Mouse (Mus musculus): Measurements from ENCODE around the gene Serinc4. TPM values are rescaled to one million over a fixed set of nuclear protein-coding genes. Genes with fewer than 3 reads are reported as not detected.

Gene Serinc4
- polyA plus RNA-seq, 1 experiment from 2014 or later, result 0.11 TPM

DNA sequence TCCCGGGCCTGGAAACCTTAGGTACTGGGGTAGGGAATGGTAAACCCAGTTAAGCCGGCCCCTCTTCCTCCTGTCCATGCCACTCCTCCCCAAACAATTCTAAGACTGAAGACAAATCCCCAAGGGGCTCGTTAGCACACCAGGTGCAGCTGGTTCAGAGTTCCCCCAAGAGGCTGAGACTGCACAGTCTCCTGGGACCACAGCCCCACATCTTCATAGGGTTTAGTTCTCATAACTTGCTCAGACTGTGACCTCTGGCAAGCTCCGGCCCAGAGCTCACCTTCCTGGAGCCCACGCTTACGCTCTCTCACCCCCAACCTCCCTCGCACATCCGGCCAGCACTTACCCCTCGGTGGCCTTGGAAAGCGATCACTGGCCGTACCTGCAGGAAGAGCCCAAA, 14.8 kb downstream of the Serinc4 start:
- H3K9me3 ChIP-seq (ENCODE audit: control insufficient read depth, low read length), result no peaks in the 10 kb centered on the region
- H3K27ac ChIP-seq (ENCODE audit: low read length), result no peak overlapping the region
- ATAC-seq (ENCODE audit: low read depth), result peak; percentile 16; the same call in 1 of the 2 replicates
- 7% methylated on average over 11 of the region's 11 CpGs for WGBS
- H3K4me2 ChIP-seq (ENCODE audit: low read depth, low read length), result peak overlapping the region; percentile 90
- peaks cover 3% of the 10 kb centered on the region; the same call in 1 of the 2 replicates for H3K27me3 ChIP-seq (ENCODE audit: control insufficient read depth, insufficient read depth, low read depth, low read length)
- H3K4me3 ChIP-seq (ENCODE audit: low read length), result peak overlapping the region; percentile 59
- peaks cover 14% of the 10 kb centered on the region for H3K36me3 ChIP-seq (ENCODE audit: control insufficient read depth, insufficient read depth, low read length)
- peak overlapping the region; percentile 60 for H3K9ac ChIP-seq (ENCODE audit: low read length)
- peaks cover 15% of the 10 kb centered on the region for H3K4me1 ChIP-seq (replicated peaks; ENCODE audit: control insufficient read depth, insufficient read depth, low read length)

- WGBS, result 51% methylated on average over 5 of the region's 5 CpGs
- no peak overlapping the region for H3K9ac ChIP-seq (ENCODE audit: low read length)
- H3K27me3 ChIP-seq (ENCODE audit: control insufficient read depth, insufficient read depth, low read depth, low read length), result peaks cover 3% of the 10 kb centered on the region; the same call in 1 of the 2 replicates
- no peak overlapping the region for H3K4me3 ChIP-seq (ENCODE audit: low read length)
- H3K9me3 ChIP-seq (ENCODE audit: control insufficient read depth, low read length), result no peaks in the 10 kb centered on the region
- H3K27ac ChIP-seq (ENCODE audit: low read length), result no peak overlapping the region
- peaks cover 15% of the 10 kb centered on the region for H3K4me1 ChIP-seq (replicated peaks; ENCODE audit: control insufficient read depth, insufficient read depth, low read length)
- H3K36me3 ChIP-seq (ENCODE audit: control insufficient read depth, insufficient read depth, low read length), result peaks cover 16% of the 10 kb centered on the region
- no peak for ATAC-seq (ENCODE audit: low read depth)
- H3K4me2 ChIP-seq (ENCODE audit: low read depth, low read length), result no peak overlapping the region
Measured at GRCm38 (mm10) chr2:121440834-121441605, 15.6 kb downstream of the Serinc4 start.

DNA sequence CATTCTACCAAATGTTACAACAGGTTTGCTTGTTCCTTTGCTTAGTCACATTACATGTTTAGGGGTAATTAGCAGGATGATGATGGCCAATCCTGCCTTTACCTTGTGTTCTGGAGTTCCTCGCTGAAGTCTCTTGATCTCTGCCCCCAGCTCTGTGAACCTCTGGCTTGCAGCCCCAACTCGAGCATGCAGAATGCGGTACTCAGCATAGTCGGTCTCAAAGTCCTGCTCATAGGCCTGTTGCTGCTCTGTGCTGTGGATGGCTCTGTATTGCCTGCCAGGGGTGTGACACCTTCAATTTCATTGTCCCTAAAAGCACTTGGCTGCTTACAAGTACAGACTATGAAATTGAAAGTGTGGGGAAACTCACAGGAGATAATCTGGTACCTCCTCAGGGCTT, 16.8 kb downstream of the Serinc4 start:
- Histone ChIP-seq H3K36me3 (ENCODE audit: control insufficient read depth, insufficient read depth, low read length) (peaks cover 27% of the 10 kb centered on the region), H3K9me3 (ENCODE audit: control insufficient read depth, low read length) (no peaks in the 10 kb centered on the region), H3K4me1 (replicated peaks; ENCODE audit: control insufficient read depth, insufficient read depth, low read length) (peaks cover 15% of the 10 kb centered on the region), H3K9ac (ENCODE audit: low read length) (no peak overlapping the region), H3K27ac (ENCODE audit: low read length) (no peak overlapping the region), H3K4me2 (ENCODE audit: low read depth, low read length) (no peak overlapping the region), H3K4me3 (ENCODE audit: low read length) (no peak overlapping the region), H3K27me3 (ENCODE audit: control insufficient read depth, insufficient read depth, low read depth, low read length) (peaks cover 3% of the 10 kb centered on the region; the same call in 1 of the 2 replicates)
- ATAC-seq (ENCODE audit: low read depth), result no peak
- WGBS, result 59% methylated on average over 4 of the region's 4 CpGs

GRCm38 (mm10) chr2:121434854-121435253, 21.7 kb downstream of the Serinc4 start:
- no peak overlapping the region for H3K27ac ChIP-seq (ENCODE audit: low read length)
- H3K4me2 ChIP-seq (ENCODE audit: low read depth, low read length), result no peak overlapping the region
- peaks cover 63% of the 10 kb centered on the region for H3K36me3 ChIP-seq (ENCODE audit: control insufficient read depth, insufficient read depth, low read length)
- no peaks in the 10 kb centered on the region for H3K9me3 ChIP-seq (ENCODE audit: control insufficient read depth, low read length)
- WGBS, result 89% methylated on average over 1 of the region's 1 CpGs
- no peaks in the 10 kb centered on the region for H3K27me3 ChIP-seq (ENCODE audit: control insufficient read depth, insufficient read depth, low read depth, low read length)
- H3K9ac ChIP-seq (ENCODE audit: low read length), result no peak overlapping the region
- H3K4me3 ChIP-seq (ENCODE audit: low read length), result no peak overlapping the region
- no peak for ATAC-seq (ENCODE audit: low read depth)
- no peaks in the 10 kb centered on the region for H3K4me1 ChIP-seq (replicated peaks; ENCODE audit: control insufficient read depth, insufficient read depth, low read length)

- Histone ChIP-seq H3K36me3 (ENCODE audit: control insufficient read depth, insufficient read depth, low read length) (peaks cover 51% of the 10 kb centered on the region), H3K4me3 (ENCODE audit: low read length) (no peak overlapping the region), H3K4me2 (ENCODE audit: low read depth, low read length) (no peak overlapping the region), H3K9ac (ENCODE audit: low read length) (no peak overlapping the region), H3K27me3 (ENCODE audit: control insufficient read depth, insufficient read depth, low read depth, low read length) (no peaks in the 10 kb centered on the region), H3K4me1 (replicated peaks; ENCODE audit: control insufficient read depth, insufficient read depth, low read length) (no peaks in the 10 kb centered on the region), H3K9me3 (ENCODE audit: control insufficient read depth, low read length) (no peaks in the 10 kb centered on the region), H3K27ac (ENCODE audit: low read length) (no peak overlapping the region)
- ATAC-seq (ENCODE audit: low read depth), result no peak
- WGBS, result 89% methylated on average over 2 of the region's 2 CpGs
Measured at GRCm38 (mm10) chr2:121425890-121426289, 30.7 kb downstream of the Serinc4 start.

DNA sequence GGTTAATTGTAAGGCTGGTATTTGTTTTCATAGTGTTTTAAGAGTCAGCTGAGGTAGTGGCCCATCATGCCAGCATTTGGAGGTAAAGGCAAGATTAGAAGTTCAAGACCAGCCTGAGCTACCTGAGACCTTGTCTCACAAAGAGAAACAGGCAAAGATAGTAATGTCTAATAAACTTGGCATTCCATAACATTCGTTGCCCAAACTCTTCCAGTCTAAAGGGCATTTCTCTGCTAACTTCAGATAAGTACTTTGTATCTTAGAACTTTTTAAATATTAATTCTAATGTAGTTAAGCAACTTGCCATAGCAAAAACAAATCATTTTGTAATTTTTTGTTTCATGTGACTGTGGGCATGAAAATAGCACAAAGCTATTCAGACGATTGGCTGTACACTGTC, 33.4 kb downstream of the Serinc4 start:
- Histone ChIP-seq H3K4me1 (replicated peaks; ENCODE audit: control insufficient read depth, insufficient read depth, low read length) (peaks cover 2% of the 10 kb centered on the region; the same call in 1 of the 2 replicates), H3K4me2 (ENCODE audit: low read depth, low read length) (no peak overlapping the region), H3K36me3 (ENCODE audit: control insufficient read depth, insufficient read depth, low read length) (peaks cover 37% of the 10 kb centered on the region), H3K9me3 (ENCODE audit: control insufficient read depth, low read length) (no peaks in the 10 kb centered on the region), H3K9ac (ENCODE audit: low read length) (no peak overlapping the region), H3K27me3 (ENCODE audit: control insufficient read depth, insufficient read depth, low read depth, low read length) (no peaks in the 10 kb centered on the region), H3K27ac (ENCODE audit: low read length) (no peak overlapping the region), H3K4me3 (ENCODE audit: low read length) (no peak overlapping the region)
- ATAC-seq (ENCODE audit: low read depth), result no peak
- WGBS, result 88% methylated on average over 2 of the region's 2 CpGs

DNA sequence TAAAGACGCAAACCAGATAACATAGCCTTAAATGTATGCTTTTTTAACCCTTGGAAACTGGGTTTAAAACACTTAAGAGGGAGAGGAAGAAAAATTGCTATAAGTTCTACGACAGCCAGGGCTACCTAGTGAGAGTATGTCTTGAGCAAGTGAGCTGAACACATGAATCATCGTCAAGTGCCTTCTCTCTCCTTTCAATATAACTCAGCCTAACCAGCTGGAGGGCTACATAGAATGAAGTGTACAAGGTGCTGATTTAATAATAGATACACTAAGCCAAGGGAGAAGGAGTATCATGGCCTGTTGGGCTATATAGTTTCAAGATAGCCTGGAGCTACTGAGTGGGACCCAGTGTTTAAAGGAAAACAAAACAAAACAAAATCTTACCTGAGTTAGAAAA, 38.1 kb downstream of the Serinc4 start:
- ATAC-seq (ENCODE audit: low read depth), result no peak
- no peak overlapping the region for H3K9ac ChIP-seq (ENCODE audit: low read length)
- H3K36me3 ChIP-seq (ENCODE audit: control insufficient read depth, insufficient read depth, low read length), result peaks cover 22% of the 10 kb centered on the region
- no peaks in the 10 kb centered on the region for H3K27me3 ChIP-seq (ENCODE audit: control insufficient read depth, insufficient read depth, low read depth, low read length)
- no peak overlapping the region for H3K4me3 ChIP-seq (ENCODE audit: low read length)
- H3K4me2 ChIP-seq (ENCODE audit: low read depth, low read length), result no peak overlapping the region
- 81% methylated on average over 3 of the region's 3 CpGs for WGBS
- no peak overlapping the region for H3K27ac ChIP-seq (ENCODE audit: low read length)
- no peaks in the 10 kb centered on the region for H3K9me3 ChIP-seq (ENCODE audit: control insufficient read depth, low read length)
- peaks cover 16% of the 10 kb centered on the region for H3K4me1 ChIP-seq (replicated peaks; ENCODE audit: control insufficient read depth, insufficient read depth, low read length)

GRCm38 (mm10) chr2:121416356-121416755, 40.2 kb downstream of the Serinc4 start:
- H3K27ac ChIP-seq (ENCODE audit: low read length), result no peak overlapping the region
- H3K4me3 ChIP-seq (ENCODE audit: low read length), result no peak overlapping the region
- no peaks in the 10 kb centered on the region for H3K27me3 ChIP-seq (ENCODE audit: control insufficient read depth, insufficient read depth, low read depth, low read length)
- H3K9me3 ChIP-seq (ENCODE audit: control insufficient read depth, low read length), result no peaks in the 10 kb centered on the region
- peaks cover 19% of the 10 kb centered on the region for H3K4me1 ChIP-seq (replicated peaks; ENCODE audit: control insufficient read depth, insufficient read depth, low read length)
- no peak overlapping the region; the same call in 1 of the 2 replicates for H3K4me2 ChIP-seq (ENCODE audit: low read depth, low read length)
- WGBS, result 83% methylated on average over 6 of the region's 6 CpGs
- peaks cover 11% of the 10 kb centered on the region for H3K36me3 ChIP-seq (ENCODE audit: control insufficient read depth, insufficient read depth, low read length)
- ATAC-seq (ENCODE audit: low read depth), result no peak
- no peak overlapping the region for H3K9ac ChIP-seq (ENCODE audit: low read length)

- no peak for ATAC-seq (ENCODE audit: low read depth)
- H3K4me1 ChIP-seq (replicated peaks; ENCODE audit: control insufficient read depth, insufficient read depth, low read length), result peaks cover 19% of the 10 kb centered on the region
- peak overlapping the region; percentile 63 for H3K9ac ChIP-seq (ENCODE audit: low read length)
- H3K4me3 ChIP-seq (ENCODE audit: low read length), result peak overlapping the region; percentile 84
- 61% methylated on average over 3 of the region's 3 CpGs for WGBS
- H3K4me2 ChIP-seq (ENCODE audit: low read depth, low read length), result peak overlapping the region; percentile 70
- H3K9me3 ChIP-seq (ENCODE audit: control insufficient read depth, low read length), result no peaks in the 10 kb centered on the region
- H3K27ac ChIP-seq (ENCODE audit: low read length), result no peak overlapping the region
- no peaks in the 10 kb centered on the region for H3K27me3 ChIP-seq (ENCODE audit: control insufficient read depth, insufficient read depth, low read depth, low read length)
- peaks cover 6% of the 10 kb centered on the region for H3K36me3 ChIP-seq (ENCODE audit: control insufficient read depth, insufficient read depth, low read length)
Measured at GRCm38 (mm10) chr2:121415591-121415990, 41.0 kb downstream of the Serinc4 start.

Data from lung, embryonic 16.5 days (tissue).